Mouse (Mus musculus) lung, postnatal 14 days (tissue): Measurements from ENCODE around the gene Fam160b1.

Experiments
- DNase-seq: peaks from one replicate; pipeline ENCODE4 v3.0.0; 2021

Gene Fam160b1

DNA sequence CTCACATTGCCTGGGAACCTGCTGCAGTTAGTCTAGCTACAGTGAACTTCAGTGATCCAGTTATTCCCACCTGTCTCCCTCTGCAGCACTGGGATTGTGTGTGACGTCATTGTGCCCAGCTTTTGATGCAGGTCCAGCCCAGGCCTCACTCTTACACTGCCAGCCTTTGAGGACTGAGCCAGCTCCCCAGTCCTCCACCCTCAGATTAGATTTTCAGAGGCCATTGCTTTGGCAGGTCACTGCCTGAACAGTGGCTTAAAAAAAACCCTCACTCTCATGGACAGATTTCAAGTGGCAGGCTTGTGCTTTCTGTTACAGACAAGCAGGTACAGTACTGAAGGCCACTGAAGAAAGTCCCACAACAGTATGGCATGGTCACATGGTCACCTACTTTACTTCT, 15.8 kb upstream of the Fam160b1 start:
- no peak for DNase-seq

DNA sequence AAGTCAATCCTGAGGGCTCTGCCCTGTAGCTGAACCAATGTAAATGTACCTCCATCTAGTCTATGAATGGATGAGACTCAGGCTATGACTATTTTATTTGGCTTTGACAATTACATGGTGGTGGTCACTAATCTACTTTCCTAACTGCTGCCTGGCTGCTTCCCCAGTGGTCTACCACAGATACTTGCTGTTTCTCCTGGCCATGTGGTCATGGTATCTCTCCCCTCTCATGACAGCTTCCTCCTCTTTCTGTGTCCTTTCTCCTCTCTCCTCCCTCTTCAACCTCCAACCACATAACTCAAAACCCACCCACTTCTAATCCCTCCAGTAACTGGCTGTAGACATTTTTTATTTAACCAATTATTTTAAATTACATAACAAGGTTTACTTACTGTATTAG, 11.4 kb upstream of the Fam160b1 start:
- DNase-seq = no peak

DNA sequence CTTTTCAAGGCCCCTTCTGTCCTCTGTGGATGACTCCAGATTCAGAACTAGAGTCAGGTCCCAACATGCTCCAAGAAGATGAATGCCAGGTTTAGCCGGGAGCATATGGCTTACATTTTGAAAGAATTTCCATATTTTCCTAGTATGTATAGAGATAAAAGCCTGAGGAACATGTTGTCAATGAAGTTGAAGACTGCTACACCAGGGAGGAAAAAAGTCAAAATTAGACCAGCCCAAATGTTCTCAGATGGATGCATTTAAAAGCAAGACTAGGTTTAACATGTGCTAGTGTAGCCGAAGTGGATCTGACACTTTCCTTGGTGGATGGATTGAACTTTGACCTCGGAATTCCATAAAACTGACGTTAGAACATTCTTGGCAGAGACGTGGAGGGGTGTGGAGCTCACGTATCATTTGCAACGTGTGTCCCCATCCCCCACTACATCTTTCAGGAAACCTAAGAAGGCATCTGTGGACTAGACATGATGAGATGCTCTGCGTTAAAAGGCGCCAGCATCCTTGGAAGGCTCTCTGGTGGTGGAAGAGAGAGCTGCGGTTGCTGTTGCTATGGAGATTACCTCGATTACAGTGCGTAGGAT, 8.0 kb upstream of the Fam160b1 start:
- no peak for DNase-seq

DNA sequence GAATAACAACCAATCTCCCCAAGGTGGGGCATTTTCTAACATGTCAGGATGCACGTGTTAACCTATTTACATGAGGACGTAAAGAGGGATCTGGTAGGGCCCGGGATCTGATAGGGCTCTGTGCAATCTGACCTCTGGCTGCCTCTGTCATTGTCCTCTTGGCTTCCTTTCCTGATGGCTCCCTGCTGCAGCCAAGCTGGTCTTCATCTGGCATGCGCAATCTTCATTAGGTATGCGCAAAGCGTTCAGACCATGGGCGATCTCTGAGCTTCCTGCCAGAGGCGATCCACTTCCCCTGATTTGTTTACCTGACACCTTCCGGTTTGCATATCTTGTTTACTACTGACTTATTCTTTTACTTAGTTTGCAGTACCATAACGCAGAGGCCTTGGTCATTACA, 7.3 kb upstream of the Fam160b1 start:
- DNase-seq = no peak

- no peak for DNase-seq
These were observed 6.4 kb upstream of the Fam160b1 start for GRCm38 (mm10) chr19:57354050-57354449.

DNA sequence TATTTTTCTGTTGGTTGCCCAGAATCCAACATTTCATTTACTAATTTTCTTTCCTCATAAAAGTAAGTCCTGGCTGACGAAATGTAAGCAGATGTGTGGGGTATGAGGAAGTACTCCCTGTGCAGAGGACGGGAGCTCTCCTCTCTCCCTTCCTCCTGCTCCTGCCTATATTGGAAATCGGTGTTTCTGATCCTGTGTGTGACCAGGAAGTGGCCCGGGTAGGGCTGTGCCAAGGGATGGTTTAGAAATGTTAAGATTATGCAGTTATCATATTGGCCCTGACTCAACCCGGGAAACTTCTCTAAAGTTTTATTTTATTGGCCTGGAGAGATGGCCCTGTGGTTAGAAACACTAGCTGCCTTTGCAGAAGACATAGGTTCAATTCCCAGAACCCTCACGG, 5.8 kb upstream of the Fam160b1 start:
- DNase-seq = no peak

- DNase-seq = peak; percentile 25
These were observed 4.8 kb upstream of the Fam160b1 start for GRCm38 (mm10) chr19:57355451-57356251.

DNA sequence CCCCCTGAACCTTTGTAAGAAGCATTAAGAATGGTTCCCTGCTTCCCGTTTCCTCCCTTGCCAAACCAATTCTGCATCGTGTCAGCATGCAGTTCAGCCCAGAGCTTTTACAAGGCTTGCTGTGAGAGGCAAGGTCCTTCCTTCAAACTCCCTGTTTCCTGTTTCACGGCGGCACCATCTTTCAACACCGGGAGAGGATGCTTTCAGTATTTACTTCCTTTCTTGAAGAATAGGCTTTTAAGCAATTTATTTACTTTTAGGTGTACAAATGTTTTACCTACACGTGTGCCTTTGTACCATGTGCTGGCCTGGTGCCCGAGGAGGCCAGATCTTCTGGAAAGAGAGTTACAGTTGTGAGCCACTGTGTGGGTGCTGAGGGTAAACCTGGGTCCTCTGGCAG, 4.2 kb upstream of the Fam160b1 start:
- peak; percentile 24 for DNase-seq

DNA sequence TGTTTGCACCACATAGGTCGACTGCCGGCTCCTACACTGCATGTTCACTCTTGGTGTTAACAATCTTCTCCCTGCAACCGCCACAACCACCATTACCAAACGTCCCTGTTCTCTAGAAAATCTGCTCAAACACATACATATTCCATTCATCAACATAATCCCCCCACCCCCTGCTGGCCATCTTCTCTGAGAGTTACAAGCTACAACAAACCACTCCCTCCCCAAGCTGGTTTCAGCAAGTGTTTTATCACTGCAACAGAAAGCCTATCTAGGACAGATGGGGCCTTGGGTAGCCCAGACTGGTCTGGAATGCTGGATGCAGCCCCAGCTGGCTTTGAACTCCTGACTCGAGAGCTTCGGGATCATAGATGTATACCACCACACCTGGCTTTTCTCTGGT, 3.2 kb upstream of the Fam160b1 start:
- DNase-seq = no peak

GRCm38 (mm10) chr19:57357811-57358210, 2.7 kb upstream of the Fam160b1 start:
- no peak for DNase-seq

DNA sequence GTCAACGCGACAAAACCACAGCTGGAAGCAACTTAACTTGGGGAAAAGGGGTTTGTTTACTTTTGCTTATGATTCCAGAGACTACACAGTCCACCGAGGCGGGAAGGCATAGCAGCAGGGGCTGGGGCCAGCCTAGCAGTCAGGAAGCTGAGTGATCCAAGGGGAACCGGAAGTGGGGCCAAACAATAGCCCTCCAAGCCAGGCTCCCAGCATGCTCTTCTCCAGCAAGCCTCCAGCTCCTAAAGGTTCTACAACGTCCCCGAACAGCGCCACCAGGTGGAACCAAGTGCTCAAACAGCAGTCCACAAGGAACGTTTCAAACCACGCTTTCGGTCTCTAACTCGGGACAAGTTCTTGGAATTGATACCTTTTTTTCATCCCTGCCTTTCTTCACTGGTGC, 2.2 kb upstream of the Fam160b1 start:
- peak; percentile 91 for DNase-seq

DNA sequence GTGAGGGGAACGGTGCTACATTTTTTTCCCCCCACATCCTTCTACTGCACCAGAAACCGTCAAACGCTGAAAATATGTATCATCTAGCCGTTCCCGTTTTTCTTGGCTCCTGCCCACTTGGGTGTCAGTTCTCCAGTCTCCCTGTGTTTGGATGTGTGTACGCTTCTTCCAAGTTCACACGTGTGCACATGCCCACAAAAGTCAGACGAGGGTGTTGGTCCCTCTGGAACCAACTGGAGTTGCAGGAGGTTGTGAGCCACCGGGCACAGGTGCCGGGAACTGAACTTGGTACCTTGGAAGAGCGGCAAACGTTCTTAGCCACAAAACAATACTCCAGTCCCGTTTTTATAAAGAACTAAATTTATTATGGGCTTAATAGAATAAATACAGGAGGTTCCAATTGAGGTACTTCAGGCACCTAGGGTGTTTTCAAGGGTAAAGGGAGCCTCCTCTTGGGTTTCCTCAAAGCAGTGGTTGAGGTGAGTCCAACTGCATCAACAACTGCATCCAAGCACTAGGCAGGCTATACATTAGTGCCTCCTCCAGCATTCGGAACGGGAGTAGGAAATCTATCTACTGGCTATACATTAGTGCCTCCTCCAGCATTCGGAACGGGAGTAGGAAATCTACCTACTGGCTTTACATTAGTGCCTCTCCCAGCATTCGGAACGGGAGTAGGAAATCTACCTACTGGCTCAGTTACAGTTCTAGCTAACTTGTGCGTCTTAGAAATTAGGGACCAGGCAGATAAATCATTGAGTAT, 1.5 kb upstream of the Fam160b1 start:
- no peak for DNase-seq

- no peak for DNase-seq
These were observed 666 bp upstream of the Fam160b1 start for GRCm38 (mm10) chr19:57359701-57360326.

GRCm38 (mm10) chr19:57361131-57361938, 855 bp downstream of the Fam160b1 start:
- DNase-seq = peak; percentile 58

GRCm38 (mm10) chr19:57361939-57362307, 1.4 kb downstream of the Fam160b1 start:
- no peak for DNase-seq

DNA sequence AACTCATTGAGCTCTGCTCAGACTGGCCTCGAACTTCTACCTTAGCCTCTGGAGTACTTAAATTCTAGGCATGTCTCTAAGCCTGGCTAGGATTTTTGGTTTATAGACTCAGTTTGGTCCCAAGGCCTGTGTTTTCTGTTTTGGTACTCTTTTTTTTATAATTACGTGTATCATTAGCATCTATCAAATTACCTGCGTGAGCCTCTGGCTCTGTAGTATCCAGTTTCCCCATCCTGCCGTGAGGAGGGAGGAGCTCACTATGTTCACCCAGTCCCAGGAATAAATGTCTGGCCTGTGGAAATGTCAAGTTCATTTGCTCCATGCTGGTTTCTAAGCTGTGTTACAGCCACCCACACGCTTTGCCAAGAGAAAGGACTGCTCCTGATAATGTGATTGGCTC, 2.1 kb downstream of the Fam160b1 start:
- DNase-seq = no peak

DNA sequence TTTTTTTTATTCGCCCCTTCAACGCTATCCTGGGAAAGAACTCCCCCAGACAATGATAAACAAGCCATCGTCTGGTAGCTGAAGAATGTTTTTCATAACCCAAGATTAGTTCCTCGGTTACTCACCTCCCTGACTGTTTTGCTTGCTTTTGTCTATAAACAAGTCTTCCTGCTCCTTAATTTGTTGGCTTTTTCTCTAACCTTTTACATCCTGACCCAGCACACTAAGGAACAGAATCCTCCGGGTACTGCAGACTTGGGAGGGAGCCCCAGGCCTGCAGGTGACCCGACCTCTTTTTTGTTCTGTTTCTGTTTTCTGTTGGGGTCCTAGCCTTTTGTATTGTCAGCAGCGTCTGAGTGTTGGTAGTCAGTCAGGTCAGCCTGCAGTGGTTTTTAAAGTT, 2.6 kb downstream of the Fam160b1 start:
- DNase-seq = no peak

GRCm38 (mm10) chr19:57363538-57363937, 3.1 kb downstream of the Fam160b1 start:
- no peak for DNase-seq

- peak; percentile 51 for DNase-seq
These were observed 4.6 kb downstream of the Fam160b1 start for GRCm38 (mm10) chr19:57364942-57365673.

- no peak for DNase-seq
These were observed 5.5 kb downstream of the Fam160b1 start for GRCm38 (mm10) chr19:57366007-57366406.

GRCm38 (mm10) chr19:57366626-57367025, 6.1 kb downstream of the Fam160b1 start:
- no peak for DNase-seq

- peak; percentile 34 for DNase-seq
These were observed 6.7 kb downstream of the Fam160b1 start for GRCm38 (mm10) chr19:57367201-57367600.
